Mouse (Mus musculus): Measurements from ENCODE around the gene Mtmr4. TPM values are rescaled to one million over a fixed set of nuclear protein-coding genes. Genes with fewer than 3 reads are reported as not detected.

Mtmr4 gene
- polyA plus RNA-seq, 1 experiment from 2014 or later: 26.1 TPM

DNA sequence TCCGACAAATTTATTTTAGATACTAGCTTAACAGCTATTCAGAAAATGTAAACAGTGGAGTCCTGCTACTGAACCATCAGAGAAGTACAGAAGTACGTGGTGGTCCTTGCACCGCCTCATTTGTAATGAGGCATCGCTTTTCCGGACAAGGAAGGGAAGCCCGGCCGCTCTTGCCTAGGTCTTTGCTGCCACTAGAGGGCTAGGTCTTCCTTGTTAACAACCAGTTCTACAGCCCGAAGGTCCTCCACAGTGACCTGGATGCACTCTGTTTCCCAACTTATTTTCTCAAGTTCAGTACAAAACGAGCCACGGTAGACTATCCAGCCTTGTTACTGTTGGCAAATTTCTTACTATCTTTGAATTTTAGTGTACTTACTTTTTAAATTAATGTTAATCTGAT lies 37.9 kb downstream of the Mtmr4 start:
- 25% methylated on average over 10 of the region's 10 CpGs for WGBS
- Histone ChIP-seq H3K4me3 (ENCODE audit: low read length) (no peak overlapping the region), H3K9me3 (ENCODE audit: control insufficient read depth, low read length) (no peaks in the 10 kb centered on the region), H3K9ac (ENCODE audit: low read depth, low read length) (no peak overlapping the region), H3K27me3 (replicated peaks; ENCODE audit: control insufficient read depth, insufficient read depth, low read length) (no peaks in the 10 kb centered on the region), H3K36me3 (ENCODE audit: control insufficient read depth, insufficient read depth, low read length) (no peaks in the 10 kb centered on the region), H3K4me2 (ENCODE audit: low read depth, low read length) (no peak overlapping the region), H3K27ac (ENCODE audit: low read length) (no peak overlapping the region), H3K4me1 (ENCODE audit: control insufficient read depth, insufficient read depth, low read length) (peaks cover 2% of the 10 kb centered on the region; the same call in 1 of the 2 replicates)
- peak; percentile 46; the same call in 1 of the 2 replicates for ATAC-seq

DNA sequence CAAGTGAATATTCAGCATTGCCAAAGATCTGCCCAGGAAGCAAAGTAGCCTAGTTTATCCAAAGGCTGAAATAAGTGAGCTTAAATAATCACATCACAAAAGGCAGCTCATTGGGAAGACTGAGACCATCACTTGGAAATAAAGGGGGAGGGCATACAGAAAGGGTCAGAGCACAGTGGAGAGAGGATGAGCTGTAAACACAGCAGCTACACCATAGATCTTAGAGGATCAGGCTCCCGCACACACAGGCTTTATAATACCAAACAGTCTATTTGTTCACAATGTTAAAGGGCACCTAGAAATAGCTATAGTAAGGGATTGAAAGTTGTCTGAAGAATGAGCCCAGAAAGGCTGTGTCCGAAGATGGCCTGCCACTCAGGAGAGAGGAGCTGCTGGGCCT lies 46.8 kb downstream of the Mtmr4 start:
- Histone ChIP-seq H3K4me3 (ENCODE audit: low read length) (peak overlapping the region; percentile 55), H3K9ac (ENCODE audit: low read depth, low read length) (peak overlapping the region; percentile 86), H3K27ac (ENCODE audit: low read length) (peak overlapping the region; percentile 70), H3K4me2 (ENCODE audit: low read depth, low read length) (peak overlapping the region; percentile 91), H3K36me3 (ENCODE audit: control insufficient read depth, insufficient read depth, low read length) (no peaks in the 10 kb centered on the region), H3K27me3 (replicated peaks; ENCODE audit: control insufficient read depth, insufficient read depth, low read length) (no peaks in the 10 kb centered on the region), H3K4me1 (ENCODE audit: control insufficient read depth, insufficient read depth, low read length) (0 out of 2 replicates have a peak, but pooled peaks cover 2% of the 10 kb centered on the region), H3K9me3 (ENCODE audit: control insufficient read depth, low read length) (no peaks in the 10 kb centered on the region)
- WGBS: 21% methylated on average over 2 of the region's 2 CpGs
- ATAC-seq: peak; percentile 72

DNA sequence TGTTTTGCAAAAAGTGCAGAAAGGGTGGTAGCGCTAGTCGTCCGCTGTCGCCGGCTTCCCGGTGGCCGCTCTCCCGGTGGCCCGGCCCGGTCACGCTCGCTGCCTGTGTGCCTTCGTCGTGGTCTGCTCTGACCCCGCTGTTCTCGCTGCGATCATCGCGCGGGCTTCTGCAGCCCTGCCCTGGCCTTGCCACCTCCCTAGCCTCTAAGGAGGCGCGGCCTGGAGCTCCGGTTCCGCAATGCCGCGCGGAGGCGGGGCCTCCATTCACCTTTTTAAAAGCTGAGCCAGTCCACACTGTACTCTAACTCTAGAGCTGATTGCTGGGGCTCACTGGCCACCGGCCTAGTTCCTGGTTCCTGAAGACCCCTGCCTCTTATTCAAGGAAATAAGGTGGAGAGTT lies 47.2 kb downstream of the Mtmr4 start:
- Histone ChIP-seq H3K4me3 (ENCODE audit: low read length) (peak overlapping the region; percentile 55), H3K4me2 (ENCODE audit: low read depth, low read length) (peak overlapping the region; percentile 91), H3K27ac (ENCODE audit: low read length) (peak overlapping the region; percentile 70), H3K4me1 (ENCODE audit: control insufficient read depth, insufficient read depth, low read length) (0 out of 2 replicates have a peak, but pooled peaks cover 2% of the 10 kb centered on the region), H3K27me3 (replicated peaks; ENCODE audit: control insufficient read depth, insufficient read depth, low read length) (no peaks in the 10 kb centered on the region), H3K9ac (ENCODE audit: low read depth, low read length) (peak overlapping the region; percentile 86), H3K36me3 (ENCODE audit: control insufficient read depth, insufficient read depth, low read length) (no peaks in the 10 kb centered on the region), H3K9me3 (ENCODE audit: control insufficient read depth, low read length) (no peaks in the 10 kb centered on the region)
- under 1% methylated on average over 29 of the region's 29 CpGs for WGBS
- ATAC-seq: peak; percentile 98

DNA sequence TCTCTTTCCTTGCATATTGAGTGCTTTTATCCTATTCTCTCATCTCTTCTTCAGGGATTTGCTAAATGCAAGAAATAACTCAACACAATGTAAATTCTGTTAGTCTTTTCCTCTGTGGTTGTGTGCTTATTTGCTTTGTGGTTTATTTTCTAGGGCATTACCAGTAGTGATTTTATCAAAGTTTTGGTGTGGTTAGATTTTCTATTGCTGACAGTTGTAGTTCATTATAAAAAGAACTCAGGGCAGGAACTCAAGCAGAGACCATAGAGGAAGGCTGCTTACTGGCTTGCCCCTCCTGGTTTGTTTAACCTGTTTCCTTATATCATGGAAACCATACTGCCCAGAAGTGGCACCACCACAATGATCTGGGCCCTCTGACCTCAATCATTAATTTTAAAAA lies 50.9 kb downstream of the Mtmr4 start:
- Histone ChIP-seq H3K4me1 (ENCODE audit: control insufficient read depth, insufficient read depth, low read length) (0 out of 2 replicates have a peak, but pooled peaks cover 2% of the 10 kb centered on the region), H3K27ac (ENCODE audit: low read length) (no peak overlapping the region), H3K4me3 (ENCODE audit: low read length) (no peak overlapping the region), H3K9me3 (ENCODE audit: control insufficient read depth, low read length) (no peaks in the 10 kb centered on the region), H3K4me2 (ENCODE audit: low read depth, low read length) (no peak overlapping the region), H3K36me3 (ENCODE audit: control insufficient read depth, insufficient read depth, low read length) (no peaks in the 10 kb centered on the region), H3K27me3 (replicated peaks; ENCODE audit: control insufficient read depth, insufficient read depth, low read length) (no peaks in the 10 kb centered on the region), H3K9ac (ENCODE audit: low read depth, low read length) (no peak overlapping the region)
- no peak for ATAC-seq

DNA sequence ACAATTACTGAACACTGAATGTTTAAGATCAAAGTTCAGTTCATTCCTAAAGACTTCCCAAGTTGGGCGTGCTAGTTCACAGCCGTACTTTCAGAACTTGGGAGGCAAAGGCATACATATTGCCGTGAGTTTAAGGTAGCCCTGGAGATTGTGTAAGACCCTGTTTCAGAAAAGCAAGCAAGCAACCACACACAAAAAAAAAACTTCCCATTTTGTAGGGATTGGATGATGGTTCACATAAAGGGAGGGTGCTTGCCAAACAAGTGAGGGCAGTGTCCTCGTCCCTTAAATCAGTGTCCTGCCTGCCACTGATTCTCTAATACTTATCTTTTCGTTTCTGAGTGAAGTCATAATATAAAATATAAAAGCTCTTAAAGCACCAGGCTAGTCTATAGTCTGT lies 62.7 kb downstream of the Mtmr4 start:
- no peaks in the 10 kb centered on the region for H3K4me1 ChIP-seq (ENCODE audit: control insufficient read depth, insufficient read depth, low read length)
- no peaks in the 10 kb centered on the region for H3K27me3 ChIP-seq (replicated peaks; ENCODE audit: control insufficient read depth, insufficient read depth, low read length)
- 48% methylated on average over 5 of the region's 5 CpGs for WGBS
- H3K27ac ChIP-seq (ENCODE audit: low read length): no peak overlapping the region
- H3K4me2 ChIP-seq (ENCODE audit: low read depth, low read length): no peak overlapping the region
- H3K4me3 ChIP-seq (ENCODE audit: low read length): no peak overlapping the region
- no peaks in the 10 kb centered on the region for H3K9me3 ChIP-seq (ENCODE audit: control insufficient read depth, low read length)
- no peaks in the 10 kb centered on the region for H3K36me3 ChIP-seq (ENCODE audit: control insufficient read depth, insufficient read depth, low read length)
- ATAC-seq: no peak
- no peak overlapping the region for H3K9ac ChIP-seq (ENCODE audit: low read depth, low read length)

DNA sequence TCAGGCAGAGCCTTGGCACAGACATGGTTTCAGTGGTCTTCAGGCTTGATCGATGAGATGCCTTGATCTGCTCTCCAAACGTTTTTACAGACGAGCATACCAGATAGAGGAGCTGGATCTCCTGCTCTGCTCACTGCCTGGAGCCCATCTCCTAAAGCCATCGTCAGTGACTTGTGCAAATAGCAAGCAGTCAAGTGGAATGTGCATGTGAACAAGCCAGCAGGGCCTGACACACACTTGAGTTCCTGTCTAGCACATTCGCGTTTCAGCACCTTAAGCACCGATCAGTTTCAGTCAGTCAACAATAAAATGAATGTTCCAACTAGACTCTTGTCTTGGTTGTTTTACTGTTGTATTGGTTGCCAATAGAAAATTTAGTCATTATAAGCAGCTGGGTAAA lies 67.3 kb downstream of the Mtmr4 start:
- 65% methylated on average over 7 of the region's 7 CpGs for WGBS
- Histone ChIP-seq H3K4me2 (ENCODE audit: low read depth, low read length) (no peak overlapping the region), H3K4me3 (ENCODE audit: low read length) (no peak overlapping the region), H3K9ac (ENCODE audit: low read depth, low read length) (no peak overlapping the region), H3K36me3 (ENCODE audit: control insufficient read depth, insufficient read depth, low read length) (no peaks in the 10 kb centered on the region), H3K27ac (ENCODE audit: low read length) (no peak overlapping the region), H3K27me3 (replicated peaks; ENCODE audit: control insufficient read depth, insufficient read depth, low read length) (no peaks in the 10 kb centered on the region), H3K9me3 (ENCODE audit: control insufficient read depth, low read length) (no peaks in the 10 kb centered on the region), H3K4me1 (ENCODE audit: control insufficient read depth, insufficient read depth, low read length) (no peaks in the 10 kb centered on the region)
- ATAC-seq: no peak

DNA sequence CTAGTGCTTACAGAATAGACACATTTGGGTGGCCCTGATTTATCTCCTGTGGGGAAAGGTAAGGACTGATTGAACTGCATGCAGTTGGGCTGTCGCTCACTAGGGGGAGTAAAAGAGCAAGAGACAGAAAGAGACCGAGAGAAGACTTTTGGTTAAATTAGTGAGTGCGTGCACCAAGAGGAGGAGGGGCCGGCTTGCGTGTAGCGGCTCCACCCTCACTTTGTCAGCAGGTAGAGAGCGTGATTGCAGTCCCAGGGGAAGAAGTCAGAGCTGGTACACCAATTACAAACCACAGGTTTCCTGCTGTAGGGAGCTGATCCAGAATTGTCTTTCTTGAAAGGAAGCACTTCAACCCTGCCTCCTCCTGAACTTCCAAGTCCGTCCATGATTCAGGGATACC lies 70.4 kb downstream of the Mtmr4 start, which contains the start of gene Rnf43:
Gene Rnf43 (plus strand): TSS at position 316 of the 400 bp plus-strand sequence.
- H3K27ac ChIP-seq (ENCODE audit: low read length): peak within 1 kb of the TSS; percentile 88
- WGBS: under 1% methylated on average over 8 of the region's 8 CpGs
- ATAC-seq: peak; percentile 96

DNA sequence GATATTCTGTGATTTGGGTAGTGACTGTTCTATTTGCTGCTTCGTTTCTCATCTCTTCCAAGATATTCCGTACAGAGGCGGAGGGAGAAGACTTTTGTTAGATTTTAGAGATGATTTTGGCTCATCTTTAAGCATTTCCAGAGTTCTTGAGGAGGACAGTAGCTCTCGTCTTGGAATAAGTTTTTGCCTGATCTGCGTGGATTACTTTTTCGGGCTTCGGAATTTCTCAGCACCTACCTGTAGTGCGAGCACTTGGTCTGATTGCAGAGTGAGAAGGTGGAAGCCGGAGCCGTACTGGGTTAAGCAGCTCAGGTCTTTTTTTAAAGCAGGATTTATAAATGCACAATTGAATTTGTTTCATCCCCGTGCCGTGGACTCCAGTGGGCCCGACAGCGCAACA lies 70.9 kb downstream of the Mtmr4 start:
- Histone ChIP-seq H3K9ac (ENCODE audit: low read depth, low read length) (peak overlapping the region; percentile 72), H3K4me1 (ENCODE audit: control insufficient read depth, insufficient read depth, low read length) (no peaks in the 10 kb centered on the region)
- WGBS: 9% methylated on average over 14 of the region's 14 CpGs

More for the DNA sequence above, 70.4 kb downstream of the Mtmr4 start, which contains the start of gene Rnf43:
- Histone ChIP-seq H3K4me3 (ENCODE audit: low read length) (peak within 1 kb of the TSS; percentile 55), H3K9ac (ENCODE audit: low read depth, low read length) (peak within 1 kb of the TSS; percentile 72), H3K4me2 (ENCODE audit: low read depth, low read length) (peak within 1 kb of the TSS; percentile 46), H3K36me3 (ENCODE audit: control insufficient read depth, insufficient read depth, low read length) (no peaks in the 10 kb centered on the region), H3K27me3 (replicated peaks; ENCODE audit: control insufficient read depth, insufficient read depth, low read length) (no peaks in the 10 kb centered on the region), H3K9me3 (ENCODE audit: control insufficient read depth, low read length) (no peaks in the 10 kb centered on the region), H3K4me1 (ENCODE audit: control insufficient read depth, insufficient read depth, low read length) (no peaks in the 10 kb centered on the region)

DNA sequence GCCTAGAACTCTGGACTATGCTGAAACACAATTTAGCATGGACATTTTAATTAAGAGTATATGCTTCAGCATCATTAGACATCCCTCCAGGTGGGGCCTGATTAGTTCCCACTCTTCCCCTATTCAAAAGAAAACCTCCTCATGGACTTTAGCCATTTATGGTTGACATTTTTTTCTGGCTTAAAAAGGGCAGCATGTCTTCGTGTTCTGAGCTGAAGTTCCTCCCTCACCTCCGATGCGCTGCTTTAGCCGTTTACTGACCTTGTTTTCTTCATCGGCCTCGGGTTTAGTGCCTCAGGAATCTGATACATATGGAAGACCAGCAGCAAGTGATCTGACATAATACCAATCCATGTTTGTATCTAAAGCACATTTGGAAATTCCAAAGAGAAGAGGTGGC lies 72.0 kb downstream of the Mtmr4 start:
- H3K9ac ChIP-seq (ENCODE audit: low read depth, low read length): peak overlapping the region; percentile 61
- peak overlapping the region; percentile 42 for H3K4me2 ChIP-seq (ENCODE audit: low read depth, low read length)
- ATAC-seq: no peak
- no peaks in the 10 kb centered on the region for H3K36me3 ChIP-seq (ENCODE audit: control insufficient read depth, insufficient read depth, low read length)
- no peaks in the 10 kb centered on the region for H3K9me3 ChIP-seq (ENCODE audit: control insufficient read depth, low read length)
- H3K27ac ChIP-seq (ENCODE audit: low read length): peak overlapping the region; percentile 59; the same call in 1 of the 2 replicates
- no peaks in the 10 kb centered on the region for H3K4me1 ChIP-seq (ENCODE audit: control insufficient read depth, insufficient read depth, low read length)
- H3K27me3 ChIP-seq (replicated peaks; ENCODE audit: control insufficient read depth, insufficient read depth, low read length): no peaks in the 10 kb centered on the region
- H3K4me3 ChIP-seq (ENCODE audit: low read length): peak overlapping the region; percentile 57
- 50% methylated on average over 6 of the region's 6 CpGs for WGBS

More for the DNA sequence above, 70.9 kb downstream of the Mtmr4 start:
- Histone ChIP-seq H3K4me3 (ENCODE audit: low read length) (peak overlapping the region; percentile 55), H3K27ac (ENCODE audit: low read length) (peak overlapping the region; percentile 88), H3K9me3 (ENCODE audit: control insufficient read depth, low read length) (no peaks in the 10 kb centered on the region), H3K36me3 (ENCODE audit: control insufficient read depth, insufficient read depth, low read length) (no peaks in the 10 kb centered on the region), H3K4me2 (ENCODE audit: low read depth, low read length) (peak overlapping the region; percentile 46), H3K27me3 (replicated peaks; ENCODE audit: control insufficient read depth, insufficient read depth, low read length) (no peaks in the 10 kb centered on the region)
- ATAC-seq: 0 out of 2 replicates have a peak, but pooled peaks have one; percentile 32

DNA sequence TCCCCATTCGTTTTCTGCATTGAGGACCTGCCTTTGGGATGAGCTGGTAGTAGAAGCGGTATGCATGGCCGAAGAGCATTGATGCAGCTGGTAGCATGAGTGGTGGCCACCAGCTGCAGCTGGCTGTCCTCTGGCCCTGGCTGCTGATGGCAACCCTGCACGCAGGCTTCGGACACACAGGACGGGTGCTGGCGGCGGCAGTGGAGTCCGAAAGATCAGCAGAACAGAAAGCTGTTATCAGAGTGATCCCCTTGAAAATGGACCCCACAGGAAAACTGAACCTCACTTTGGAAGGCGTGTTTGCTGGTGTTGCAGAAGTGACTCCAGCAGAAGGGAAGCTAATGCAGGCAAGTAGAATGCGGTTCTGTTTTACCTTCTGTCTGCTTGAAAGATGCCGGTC lies 72.6 kb downstream of the Mtmr4 start:
- peak overlapping the region; percentile 61 for H3K9ac ChIP-seq (ENCODE audit: low read depth, low read length)
- WGBS: 59% methylated on average over 12 of the region's 12 CpGs

More for the DNA sequence above, 72.6 kb downstream of the Mtmr4 start:
- H3K27ac ChIP-seq (ENCODE audit: low read length): peak overlapping the region; percentile 59
- no peaks in the 10 kb centered on the region for H3K27me3 ChIP-seq (replicated peaks; ENCODE audit: control insufficient read depth, insufficient read depth, low read length)
- no peak for ATAC-seq
- no peaks in the 10 kb centered on the region for H3K9me3 ChIP-seq (ENCODE audit: control insufficient read depth, low read length)
- H3K4me1 ChIP-seq (ENCODE audit: control insufficient read depth, insufficient read depth, low read length): no peaks in the 10 kb centered on the region
- peak overlapping the region; percentile 57 for H3K4me3 ChIP-seq (ENCODE audit: low read length)
- H3K36me3 ChIP-seq (ENCODE audit: control insufficient read depth, insufficient read depth, low read length): no peaks in the 10 kb centered on the region
- peak overlapping the region; percentile 42 for H3K4me2 ChIP-seq (ENCODE audit: low read depth, low read length)

Data from intestine, embryonic 16.5 days (tissue).